ENCODE assay signal across 8 mouse cellular contexts in the genomic region with DNA sequence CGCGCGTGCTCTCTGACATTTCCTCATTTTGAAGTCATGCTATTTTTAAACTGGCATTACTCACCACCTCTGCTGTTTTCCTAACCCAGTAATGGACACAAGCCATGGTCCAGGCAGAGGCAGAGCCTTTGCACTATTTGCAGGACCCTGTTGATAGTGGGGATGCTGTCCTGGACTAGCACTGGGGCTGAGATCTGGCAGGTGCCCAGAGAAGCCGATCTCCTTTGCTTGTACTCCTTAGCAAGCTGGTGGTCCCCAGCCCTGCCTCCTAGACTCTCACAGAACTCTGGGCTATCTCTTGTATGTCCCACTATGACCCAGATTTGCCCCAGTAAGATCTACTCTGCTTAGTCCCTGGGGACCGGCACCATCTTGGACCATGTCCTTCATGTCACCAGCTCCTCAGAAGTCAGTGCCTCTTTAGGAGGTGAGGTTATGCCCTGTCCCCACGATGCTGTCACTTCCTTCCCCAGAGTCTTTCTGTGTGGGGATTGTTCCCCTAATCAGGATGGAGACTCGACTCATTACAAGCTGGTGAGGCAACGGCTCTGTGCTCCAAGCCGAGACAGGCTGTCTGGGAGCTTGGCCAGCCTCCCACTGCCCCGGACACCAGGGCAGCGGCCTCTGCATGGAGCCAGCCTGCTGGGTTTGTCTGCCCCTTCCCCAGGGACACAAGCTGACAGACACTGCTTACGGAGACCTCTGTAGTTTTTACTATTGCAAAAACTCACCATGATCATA.
DNase-seq lines count a peak whose midpoint lies in the region; ATAC-seq and TF ChIP-seq lines count a peak whose summit lies in the region.

No protein-coding gene starts in this region.

- peak; percentile 33 for DNase-seq in kidney, adult 2 months
- DNase-seq in kidney, adult 11 months: no peak
- DNase-seq in adrenal gland, postnatal 36 days: peak; percentile 14 to 46
- no peak for DNase-seq in ovary, postnatal 14 days (ENCODE audit: low spot score)

- H3K27me3 ChIP-seq in kidney, adult 2 months (replicated peaks; ENCODE audit: control insufficient read depth, insufficient read depth, low read length): no peaks in the 10 kb centered on the region
- H3K27me3 ChIP-seq in limb, embryonic 13.5 days: no peaks in the 10 kb centered on the region

- no peak overlapping the region for H3K27ac ChIP-seq in kidney, adult 2 months (ENCODE audit: insufficient read depth, low read depth, low read length)
- H3K27ac ChIP-seq in limb, embryonic 13.5 days: no peak overlapping the region

- no peak overlapping the region for H3K4me3 ChIP-seq in kidney, adult 2 months (ENCODE audit: insufficient read depth, low read depth, low read length)
- H3K4me3 ChIP-seq in limb, embryonic 13.5 days: no peak overlapping the region

- H3K36me3 ChIP-seq in kidney, adult 2 months (ENCODE audit: control insufficient read depth, insufficient read depth, low read length): no peaks in the 10 kb centered on the region
- no peaks in the 10 kb centered on the region for H3K36me3 ChIP-seq in limb, embryonic 13.5 days

- 0 out of 2 replicates have a peak, but pooled peaks have one; percentile 15 for ATAC-seq in common myeloid progenitor, adult 5-6 weeks (replicated peaks; ENCODE audit: low read depth, poor library complexity, severe bottlenecking)
- ATAC-seq in limb, embryonic 13.5 days (ENCODE audit: low FRiP score, low read depth): 0 out of 2 replicates have a peak, but pooled peaks have one; percentile 3
- ATAC-seq in erythroblast, adult 5-6 weeks (replicated peaks; ENCODE audit: low FRiP score, poor library complexity, severe bottlenecking): no peak
- ATAC-seq in monocyte, adult 5-6 weeks (replicated peaks; ENCODE audit: insufficient number of reproducible peaks, low FRiP score, low TSS enrichment, poor library complexity, severe bottlenecking): no peak

- TF ChIP-seq CTCF in kidney, adult 2 months (conservative IDR thresholded peaks at IDR 0.05; ENCODE audit: insufficient read depth, insufficient read length, low read depth, low read length): no peak

- no peak overlapping the region for H3K4me2 ChIP-seq in limb, embryonic 13.5 days (replicated peaks)

- no peak overlapping the region for H3K9ac ChIP-seq in limb, embryonic 13.5 days

- no peaks in the 10 kb centered on the region for H3K9me3 ChIP-seq in limb, embryonic 13.5 days

- 51% methylated on average over 12 of the region's 12 CpGs for WGBS in kidney, adult 2 months
- WGBS in limb, embryonic 13.5 days: 69% methylated on average over 12 of the region's 12 CpGs

- TF ChIP-seq POLR2A in kidney, adult 2 months (IDR thresholded peaks at IDR 0.05; ENCODE audit: low read depth, low read length): no peak

- no peaks in the 10 kb centered on the region for H3K4me1 ChIP-seq in kidney, adult 2 months (ENCODE audit: control insufficient read depth, insufficient read depth, low read length)
- H3K4me1 ChIP-seq in limb, embryonic 13.5 days: peaks cover 19% of the 10 kb centered on the region

Comparison
In these comparisons a context has a peak if more than half of its experiments do, and no peak if none do; other contexts are left out.
1. DNase-seq: peak in kidney, adult 2 months (single experiment) and adrenal gland, postnatal 36 days (2 of 2); none in kidney, adult 11 months (single experiment) and ovary, postnatal 14 days (single experiment).
2. ATAC-seq: peak in common myeloid progenitor, adult 5-6 weeks (single experiment) and limb, embryonic 13.5 days (single experiment); none in erythroblast, adult 5-6 weeks (single experiment) and monocyte, adult 5-6 weeks (single experiment).